Mouse (Mus musculus) fat pad, adult 2 months (tissue): ENCODE data around the gene Nelfa.
"Not testable (repeated sequence)": the region's sequence is repeated elsewhere in the genome, so short reads cannot be mapped to it uniquely, and the experiment has no call there.

Experiments
- DNase-seq: peaks from one replicate; pipeline ENCODE4 v3.0.0-alpha.2; 2011; ENCODE audit warnings: low read depth, low spot score; ENCODE audit errors: extremely low read depth

Nelfa gene

GRCm38 (mm10) chr5:33920037-33920436 is 16.2 kb downstream of the Nelfa start:
- DNase-seq, result no peak

- DNase-seq, result no peak
Observed at GRCm38 (mm10) chr5:33919466-33919865, 16.7 kb downstream of the Nelfa start.

GRCm38 (mm10) chr5:33916616-33917015 is 19.6 kb downstream of the Nelfa start:
- not testable (repeated sequence) for DNase-seq

- not testable (repeated sequence) for DNase-seq
Observed at GRCm38 (mm10) chr5:33915031-33915430, 21.2 kb downstream of the Nelfa start.

- DNase-seq, result no peak
Observed at GRCm38 (mm10) chr5:33903176-33903575, 33.0 kb downstream of the Nelfa start.

GRCm38 (mm10) chr5:33902696-33903095 is 33.5 kb downstream of the Nelfa start:
- no peak for DNase-seq

- DNase-seq, result no peak
Observed at GRCm38 (mm10) chr5:33901278-33901677, 34.9 kb downstream of the Nelfa start.

GRCm38 (mm10) chr5:33900701-33901263 is 35.4 kb downstream of the Nelfa start:
- DNase-seq, result no peak

GRCm38 (mm10) chr5:33900101-33900500 is 36.1 kb downstream of the Nelfa start:
- no peak for DNase-seq

- no peak for DNase-seq
Observed at GRCm38 (mm10) chr5:33899245-33899644, 37.0 kb downstream of the Nelfa start.

- no peak for DNase-seq
Observed at GRCm38 (mm10) chr5:33898671-33899070, 37.5 kb downstream of the Nelfa start.

GRCm38 (mm10) chr5:33897158-33897557 is 39.1 kb downstream of the Nelfa start:
- no peak for DNase-seq

- no peak for DNase-seq
Observed at GRCm38 (mm10) chr5:33895116-33895515, 41.1 kb downstream of the Nelfa start.

GRCm38 (mm10) chr5:33893406-33893805 is 42.8 kb downstream of the Nelfa start:
- no peak for DNase-seq

- no peak for DNase-seq
Observed at GRCm38 (mm10) chr5:33881118-33881517, 55.1 kb downstream of the Nelfa start.

- no peak for DNase-seq
Observed at GRCm38 (mm10) chr5:33875472-33875871, 60.7 kb downstream of the Nelfa start.

- no peak for DNase-seq
Observed at GRCm38 (mm10) chr5:33857693-33858092, 78.5 kb downstream of the Nelfa start.

- no peak for DNase-seq
Observed at GRCm38 (mm10) chr5:33854019-33854418, 82.2 kb downstream of the Nelfa start.

- no peak for DNase-seq
Observed at GRCm38 (mm10) chr5:33853086-33853485, 83.1 kb downstream of the Nelfa start.

- no peak for DNase-seq
Observed at GRCm38 (mm10) chr5:33851466-33851865, 84.7 kb downstream of the Nelfa start.
